Mouse (Mus musculus): ENCODE measurements at regions not wholly inside any gene's neighbourhood (a gene's known extent, or its start where the extent isn't known, plus 50 kb on each side); places are given as distances from the start of the nearest gene placed in this dataset.

GRCm38 (mm10) chr12:27759016-27759415, 416.6 kb upstream of the Sox11 start:
- no peaks in the 10 kb centered on the region for H3K4me1 ChIP-seq (ENCODE audit: control insufficient read depth in 1 of 2, insufficient read depth in 2 of 2, low read length in 2 of 2)
- no peak for TF ChIP-seq POLR2AphosphoS5 (IDR thresholded peaks at IDR 0.05; ENCODE audit: borderline replicate concordance, low read depth, low read length)
- no peak for TF ChIP-seq ZNF384 (IDR thresholded peaks at IDR 0.05; ENCODE audit: low read depth, low read length)
- TF ChIP-seq HCFC1 (IDR thresholded peaks at IDR 0.05; ENCODE audit: low read depth, low read length) = no peak
- TF ChIP-seq ZMIZ1 (IDR thresholded peaks at IDR 0.05; ENCODE audit: low read depth, low read length) = no peak
- TF ChIP-seq GABPA (IDR thresholded peaks at IDR 0.05; ENCODE audit: low read depth, low read length) = no peak
- TF ChIP-seq E2F4 (IDR thresholded peaks at IDR 0.05; ENCODE audit: borderline replicate concordance, low read depth, low read length) = no peak
- TF ChIP-seq UBTF (IDR thresholded peaks at IDR 0.05; ENCODE audit: borderline replicate concordance, insufficient read depth, low read depth, low read length) = no peak
- no peak for TF ChIP-seq TBP (IDR thresholded peaks at IDR 0.05; ENCODE audit: low read depth, low read length)
- no peak for TF ChIP-seq KAT2A (conservative IDR thresholded peaks at IDR 0.05; ENCODE audit: low read depth, low read length)
- H3K27me3 ChIP-seq (ENCODE audit: control insufficient read depth in 1 of 2, insufficient read depth in 2 of 2, low read length in 2 of 2) = no peaks in the 10 kb centered on the region
- H3K27ac ChIP-seq (ENCODE audit: control insufficient read depth, low read depth, low read length) = no peak overlapping the region
- no peak for DNase-seq (ENCODE audit: low read depth, low spot score)
- H3K4me3 ChIP-seq (ENCODE audit: control insufficient read depth in 1 of 2, insufficient read depth in 1 of 2, low read depth in 2 of 2, low read length in 2 of 2) = no peak overlapping the region
- H3K36me3 ChIP-seq (ENCODE audit: control insufficient read depth in 1 of 2, insufficient read depth in 2 of 2, low read length in 2 of 2) = no peaks in the 10 kb centered on the region
- no peak overlapping the region for H3K9ac ChIP-seq (ENCODE audit: control insufficient read depth, low read depth, low read length, poor library complexity, severe bottlenecking)
- no peaks in the 10 kb centered on the region for H3K79me2 ChIP-seq (ENCODE audit: control insufficient read depth, insufficient read depth, low read length, poor library complexity)
- H3K9me3 ChIP-seq (replicated peaks; ENCODE audit: insufficient read depth, low read length) = no peaks in the 10 kb centered on the region

DNA sequence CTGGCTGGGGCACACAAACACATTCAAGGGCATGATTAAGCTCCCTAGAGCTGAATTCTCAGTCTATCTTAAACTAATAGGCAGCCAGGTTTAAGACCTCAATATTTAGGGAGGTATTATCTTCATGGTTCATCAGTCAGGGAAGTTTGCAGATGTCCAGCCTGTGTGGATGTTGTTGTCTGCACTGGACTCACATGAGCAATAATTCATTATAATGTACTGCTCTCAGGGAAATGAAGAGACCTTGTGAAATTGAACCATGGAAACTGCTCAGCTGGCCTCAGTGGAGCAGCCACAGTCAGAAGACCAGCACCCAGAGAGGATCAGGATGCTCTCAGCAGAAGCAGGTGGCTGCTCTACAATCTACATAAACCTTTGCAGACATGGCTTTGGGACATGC, 415.3 kb upstream of the Sox11 start:
- no peaks in the 10 kb centered on the region for H3K4me1 ChIP-seq (ENCODE audit: control insufficient read depth in 1 of 2, insufficient read depth in 2 of 2, low read length in 2 of 2)
- no peak for DNase-seq (ENCODE audit: low read depth, low spot score)

DNA sequence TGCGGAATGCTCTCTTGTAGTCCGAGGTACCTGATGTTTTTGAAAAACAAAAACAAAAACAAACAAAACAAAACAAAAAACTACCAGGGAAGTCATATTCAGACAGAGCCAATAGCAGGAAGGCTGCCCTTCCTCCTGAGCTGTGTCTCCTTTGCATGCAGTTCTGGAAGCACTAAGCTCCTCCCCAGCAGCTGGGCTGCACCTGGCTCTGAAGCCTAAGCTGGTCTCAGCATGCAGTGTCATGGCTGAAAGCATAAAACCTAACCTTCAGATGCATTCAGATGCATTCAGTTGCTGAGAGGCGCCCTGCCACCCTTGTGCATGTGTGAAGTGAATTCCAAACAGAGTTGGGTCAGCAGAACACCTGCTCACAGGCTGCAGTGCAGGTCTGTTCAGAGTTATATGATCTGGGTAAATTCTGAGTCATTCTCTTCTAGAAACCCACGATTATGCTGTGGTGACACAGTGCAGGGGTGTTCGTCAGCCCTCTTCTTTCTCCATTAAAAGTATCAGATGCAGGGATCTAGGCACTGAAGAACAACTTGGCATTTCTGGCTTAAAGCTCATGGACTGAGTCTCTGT, 382.3 kb upstream of the Sox11 start:
- no peaks in the 10 kb centered on the region for H3K9me3 ChIP-seq (replicated peaks; ENCODE audit: insufficient read depth, low read length)

More for the DNA sequence above, 415.3 kb upstream of the Sox11 start:
- Histone ChIP-seq H3K27me3 (ENCODE audit: control insufficient read depth in 1 of 2, insufficient read depth in 2 of 2, low read length in 2 of 2) (no peaks in the 10 kb centered on the region), H3K79me2 (ENCODE audit: control insufficient read depth, insufficient read depth, low read length, poor library complexity) (no peaks in the 10 kb centered on the region), H3K9ac (ENCODE audit: control insufficient read depth, low read depth, low read length, poor library complexity, severe bottlenecking) (no peak overlapping the region), H3K27ac (ENCODE audit: control insufficient read depth, low read depth, low read length) (no peak overlapping the region), H3K4me3 (ENCODE audit: control insufficient read depth in 1 of 2, insufficient read depth in 1 of 2, low read depth in 2 of 2, low read length in 2 of 2) (no peak overlapping the region), H3K36me3 (ENCODE audit: control insufficient read depth in 1 of 2, insufficient read depth in 2 of 2, low read length in 2 of 2) (no peaks in the 10 kb centered on the region), H3K9me3 (replicated peaks; ENCODE audit: insufficient read depth, low read length) (no peaks in the 10 kb centered on the region)
- no peak for TF ChIP-seq MXI1 (IDR thresholded peaks at IDR 0.05; ENCODE audit: low read depth, low read length)

More for the DNA sequence above, 382.3 kb upstream of the Sox11 start:
- H3K79me2 ChIP-seq (ENCODE audit: control insufficient read depth, insufficient read depth, low read length, poor library complexity) = no peaks in the 10 kb centered on the region
- no peaks in the 10 kb centered on the region for H3K27me3 ChIP-seq (ENCODE audit: control insufficient read depth in 1 of 2, insufficient read depth in 2 of 2, low read length in 2 of 2)
- no peak for DNase-seq (ENCODE audit: low read depth, low spot score)
- TF ChIP-seq MAFK (IDR thresholded peaks at IDR 0.05; ENCODE audit: borderline replicate concordance, low read depth, low read length) (no peak), MYC (IDR thresholded peaks at IDR 0.05; ENCODE audit: low read depth, low read length) (no peak), MXI1 (IDR thresholded peaks at IDR 0.05; ENCODE audit: low read depth, low read length) (no peak), SIN3A (IDR thresholded peaks at IDR 0.05; ENCODE audit: low read length) (no peak), POLR2A (IDR thresholded peaks at IDR 0.05; ENCODE audit: control insufficient read depth in 1 of 2, insufficient read depth in 1 of 2, low read depth in 1 of 2, low read length in 2 of 2, poor library complexity in 1 of 2) (no peak), KAT2A (conservative IDR thresholded peaks at IDR 0.05; ENCODE audit: low read depth, low read length) (no peak), USF2 (IDR thresholded peaks at IDR 0.05; ENCODE audit: borderline replicate concordance in 1 of 2, insufficient read depth in 1 of 2, low read depth in 1 of 2, low read length in 2 of 2) (no peak), MAX (IDR thresholded peaks at IDR 0.05; ENCODE audit: low read length) (no peak)
- H3K4me1 ChIP-seq (ENCODE audit: control insufficient read depth in 1 of 2, insufficient read depth in 2 of 2, low read length in 2 of 2) = no peaks in the 10 kb centered on the region
- no peaks in the 10 kb centered on the region for H3K36me3 ChIP-seq (ENCODE audit: control insufficient read depth in 1 of 2, insufficient read depth in 2 of 2, low read length in 2 of 2)
- H3K9ac ChIP-seq (ENCODE audit: control insufficient read depth, low read depth, low read length, poor library complexity, severe bottlenecking) = no peak overlapping the region
- H3K4me3 ChIP-seq (ENCODE audit: control insufficient read depth in 1 of 2, insufficient read depth in 1 of 2, low read depth in 2 of 2, low read length in 2 of 2) = no peak overlapping the region
- no peak overlapping the region for H3K27ac ChIP-seq (ENCODE audit: control insufficient read depth, low read depth, low read length)

All from MEL (cell line).